Mouse (Mus musculus): ENCODE measurements around the gene Ppip5k1. TPM values are rescaled to one million over a fixed set of nuclear protein-coding genes. Genes with fewer than 3 reads are reported as not detected.
"Not testable (repeated sequence)": the region's sequence is repeated elsewhere in the genome, so short reads cannot be mapped to it uniquely, and the experiment has no call there.

Gene Ppip5k1
- total RNA-seq (2014; fragmentation: Nextera tagmentation) (8.4 and 14.2 TPM in 2 replicates), total RNA-seq (2017) (8.2 and 10.1 TPM in 2 replicates)

DNA sequence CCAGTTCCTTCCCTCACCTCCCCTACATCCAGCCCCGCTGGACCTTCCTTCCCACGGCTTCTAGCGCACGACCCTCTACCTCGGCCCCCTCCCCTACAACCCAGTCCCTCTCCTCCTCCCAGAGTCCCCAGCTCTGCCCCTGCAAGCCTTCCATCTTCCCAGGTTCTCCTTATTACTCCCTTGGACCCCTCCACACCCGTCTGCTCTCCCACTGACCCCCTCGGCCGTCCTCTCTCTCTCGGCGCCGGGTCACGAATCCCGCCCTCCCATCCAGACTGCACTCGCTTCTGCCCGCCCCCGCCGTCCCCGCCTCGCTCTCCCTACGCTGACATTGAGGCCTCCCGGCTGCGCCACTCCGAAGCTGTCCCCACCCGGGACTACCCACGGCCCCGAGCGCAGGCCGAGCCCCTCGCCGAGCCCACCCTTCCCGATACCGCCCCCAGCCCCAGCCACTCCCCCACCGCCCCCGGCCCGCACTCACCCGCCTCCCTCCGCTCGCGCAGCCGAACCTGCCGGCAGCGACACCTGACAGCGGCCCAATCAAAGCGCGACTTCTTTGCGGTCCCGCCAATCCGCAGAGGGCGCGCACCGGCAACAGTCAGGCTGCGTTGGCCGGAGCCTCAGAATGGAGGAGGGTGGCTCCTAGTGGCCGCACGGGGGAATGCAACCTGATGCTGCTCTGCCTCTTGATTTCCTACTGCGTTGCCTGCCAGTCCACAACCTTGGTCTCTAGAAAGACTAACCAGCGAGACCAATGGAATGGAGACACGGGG is at the start of gene Ppip5k1:
Gene Ppip5k1 (minus strand): TSS at position 577 of the 773 bp plus-strand sequence.
- ATAC-seq (replicated peaks; ENCODE audit: low FRiP score, low TSS enrichment, poor library complexity, severe bottlenecking) = peak; percentile 98

DNA sequence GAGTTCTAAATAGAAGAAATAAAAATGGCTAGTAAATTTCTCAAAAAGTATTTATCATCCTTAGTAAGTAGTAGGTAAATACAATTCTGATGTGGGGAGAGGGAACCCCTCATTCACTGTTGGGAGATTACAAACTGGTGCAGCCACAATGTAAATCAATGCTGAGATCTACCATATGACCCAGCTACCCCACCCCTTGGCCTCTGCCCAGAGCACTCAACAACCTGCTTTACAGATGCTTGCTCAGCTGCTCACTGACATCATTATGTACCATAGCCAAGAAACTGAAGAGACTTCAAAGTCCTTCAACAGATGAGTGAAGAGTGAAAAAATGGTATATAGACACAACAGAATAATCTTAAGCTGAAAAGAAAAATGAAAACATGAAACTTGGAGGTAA is 48.1 kb upstream of the Ppip5k1 start:
- no peak for ATAC-seq (replicated peaks; ENCODE audit: low FRiP score, low TSS enrichment, poor library complexity, severe bottlenecking)

DNA sequence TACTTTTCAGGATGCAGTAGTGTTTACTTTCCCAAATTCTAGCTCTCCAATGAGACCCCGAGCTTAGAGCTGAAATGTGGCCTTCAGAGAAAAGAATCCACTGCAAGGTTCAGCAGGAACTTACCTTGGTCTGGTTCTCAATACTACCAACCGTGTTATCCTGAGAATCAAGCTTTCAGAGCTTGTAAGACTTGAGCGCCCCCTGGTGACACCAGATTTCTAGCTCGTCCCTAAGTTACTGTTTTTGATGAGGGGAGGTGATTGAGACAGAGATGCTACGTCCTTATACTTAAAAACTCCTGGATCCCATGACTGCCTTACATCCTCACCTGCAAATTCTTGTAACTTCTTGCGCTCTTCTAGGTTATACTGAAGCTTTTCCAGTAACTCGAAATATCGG is 41.4 kb upstream of the Ppip5k1 start:
- peak; percentile 75 for ATAC-seq (replicated peaks; ENCODE audit: low FRiP score, low TSS enrichment, poor library complexity, severe bottlenecking)

DNA sequence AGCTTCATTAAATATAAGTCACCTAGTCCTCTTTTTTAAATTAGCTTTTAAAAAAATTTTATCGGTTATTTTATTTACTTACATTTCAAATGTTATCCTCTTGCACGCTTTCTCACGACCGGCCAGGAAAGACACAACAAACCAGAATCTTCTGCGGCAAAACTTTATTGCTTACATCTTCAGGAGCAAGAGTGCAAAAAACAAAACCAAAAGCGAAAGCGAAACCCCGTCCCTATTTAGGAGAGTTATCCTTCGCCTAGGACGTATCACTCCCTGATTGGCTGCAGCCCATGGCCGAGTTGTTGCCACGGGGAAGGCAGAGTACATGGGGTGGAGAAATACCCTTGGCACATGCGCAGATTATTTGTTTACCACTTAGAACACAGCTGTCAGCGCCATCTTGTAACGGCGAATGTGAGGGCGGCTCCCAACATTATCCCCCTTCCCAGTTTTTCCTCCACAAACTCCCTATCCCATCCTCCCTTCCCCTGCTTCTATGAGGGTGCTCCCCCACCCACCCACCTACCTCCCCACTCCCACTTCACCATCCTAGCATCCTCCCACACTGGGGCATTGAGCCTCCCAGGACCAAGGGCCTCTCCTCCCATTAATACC is 31.9 kb upstream of the Ppip5k1 start, which contains the start of gene Strc:
Gene Strc (minus strand): TSS at position 208 of the 615 bp plus-strand sequence.
- ATAC-seq (replicated peaks; ENCODE audit: low FRiP score, low TSS enrichment, poor library complexity, severe bottlenecking) = not testable (repeated sequence)

DNA sequence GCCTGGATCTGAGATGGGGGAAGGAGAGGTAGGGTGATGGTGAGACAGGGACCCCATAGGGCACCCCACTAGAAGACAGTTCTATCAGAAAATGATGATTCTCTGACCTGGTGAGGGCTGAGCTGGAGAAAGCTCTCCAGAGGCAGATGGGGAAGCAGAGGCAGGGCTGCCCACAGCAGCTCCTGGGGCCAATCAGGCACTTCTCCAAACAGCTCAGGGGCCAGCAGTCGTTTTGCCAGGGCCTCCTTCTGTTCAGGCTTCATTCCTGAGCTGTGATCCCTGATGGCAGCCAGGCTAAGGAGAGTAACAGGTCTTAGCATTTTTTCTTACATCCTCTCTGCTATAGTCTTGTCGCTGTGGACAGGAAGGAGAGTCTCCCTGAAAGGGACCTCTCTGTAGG is 19.6 kb upstream of the Ppip5k1 start:
- ATAC-seq (replicated peaks; ENCODE audit: low FRiP score, low TSS enrichment, poor library complexity, severe bottlenecking) = no peak

DNA sequence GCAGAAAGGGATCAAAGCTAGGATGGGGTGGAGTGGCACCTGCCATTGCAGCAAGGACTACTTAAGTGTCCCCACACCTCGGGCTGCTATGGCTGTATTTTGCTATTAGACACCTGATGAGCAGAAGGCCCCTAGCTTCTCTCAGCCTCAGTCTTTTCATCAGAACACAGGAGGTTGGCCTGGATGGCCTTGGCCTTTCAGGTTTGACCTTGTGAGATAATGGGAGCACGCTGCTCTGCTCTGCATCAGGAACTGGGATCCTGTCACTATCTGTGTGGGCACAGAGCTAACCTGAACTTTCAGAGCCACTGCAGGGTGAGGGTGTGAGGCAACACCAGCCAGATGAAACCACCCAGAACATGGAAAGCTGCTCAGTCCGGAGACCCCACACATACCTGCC is 17.1 kb upstream of the Ppip5k1 start:
- ATAC-seq (replicated peaks; ENCODE audit: low FRiP score, low TSS enrichment, poor library complexity, severe bottlenecking) = no peak

DNA sequence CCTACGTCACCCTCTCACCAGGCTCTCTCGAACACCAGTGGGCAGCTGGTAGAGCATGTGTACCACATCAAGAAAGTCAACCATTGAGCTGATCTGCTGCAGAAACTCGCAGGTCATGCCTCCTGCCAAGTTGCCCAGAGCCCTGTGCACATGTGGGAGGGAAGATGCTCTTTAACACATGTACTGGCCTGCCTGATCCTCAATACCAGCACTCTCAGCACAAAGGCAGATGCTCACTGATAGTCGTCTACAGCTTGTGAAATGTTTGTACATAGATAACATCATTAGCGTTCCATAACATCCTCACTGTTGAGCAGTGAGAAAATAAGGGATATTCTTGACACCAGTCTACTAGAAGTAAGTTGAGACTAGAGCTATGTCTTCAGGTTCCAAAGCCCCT is 15.7 kb upstream of the Ppip5k1 start:
- no peak for ATAC-seq (replicated peaks; ENCODE audit: low FRiP score, low TSS enrichment, poor library complexity, severe bottlenecking)

DNA sequence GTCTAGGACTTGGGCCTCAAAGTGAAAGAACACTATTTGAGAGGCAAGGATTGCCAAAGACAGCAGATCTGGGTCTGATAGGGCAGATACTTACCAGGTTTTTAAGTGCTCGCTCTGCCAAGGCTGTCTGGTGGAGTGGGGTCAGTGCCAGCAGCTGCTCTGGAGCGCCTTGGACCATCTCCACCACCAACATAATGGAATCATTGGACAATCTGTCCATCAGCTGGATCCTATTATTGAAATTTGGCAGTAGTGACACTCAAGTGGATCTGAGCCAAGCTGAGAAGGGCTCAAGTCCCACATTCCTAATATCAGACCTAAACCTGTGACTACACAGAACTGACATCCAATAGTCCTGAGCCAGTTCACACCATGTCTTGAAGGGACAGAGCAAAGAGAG is 13.6 kb upstream of the Ppip5k1 start:
- ATAC-seq (replicated peaks; ENCODE audit: low FRiP score, low TSS enrichment, poor library complexity, severe bottlenecking) = no peak

DNA sequence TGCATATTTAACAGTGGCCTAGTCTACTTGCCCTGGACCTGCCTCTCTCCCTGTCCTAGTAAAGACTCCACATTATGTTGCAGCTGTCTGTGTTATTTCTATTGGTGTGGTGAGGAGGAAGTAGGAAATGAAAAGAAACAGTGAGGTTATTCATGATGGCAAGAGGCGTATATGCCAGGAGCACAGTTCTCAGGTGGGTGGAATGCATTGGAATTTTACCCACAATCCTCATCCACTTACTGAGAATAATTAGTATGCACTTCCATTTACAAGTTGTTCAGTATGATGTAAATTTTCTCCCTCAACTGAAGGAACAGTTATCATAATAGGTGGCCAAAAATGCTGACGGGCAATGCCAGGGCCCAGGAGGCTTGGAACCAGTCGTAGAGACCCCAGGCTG is 8.5 kb upstream of the Ppip5k1 start:
- no peak for ATAC-seq (replicated peaks; ENCODE audit: low FRiP score, low TSS enrichment, poor library complexity, severe bottlenecking)

DNA sequence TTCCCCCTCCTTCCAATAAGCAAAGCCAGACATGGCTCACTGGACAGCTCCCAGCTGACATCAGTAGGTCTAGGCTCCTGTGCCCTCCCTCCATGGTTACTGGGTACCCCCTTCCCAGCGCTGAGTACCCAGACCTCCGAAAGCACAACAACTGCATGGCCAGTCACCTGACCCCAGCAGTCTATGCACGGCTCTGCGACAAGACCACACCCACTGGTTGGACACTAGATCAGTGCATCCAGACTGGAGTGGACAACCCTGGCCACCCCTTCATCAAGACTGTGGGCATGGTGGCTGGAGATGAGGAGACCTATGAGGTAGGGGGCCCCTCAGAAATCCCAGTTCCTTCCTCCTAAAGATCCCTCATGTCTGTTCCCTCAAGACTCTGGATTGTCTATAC is 4.3 kb upstream of the Ppip5k1 start:
- ATAC-seq (replicated peaks; ENCODE audit: low FRiP score, low TSS enrichment, poor library complexity, severe bottlenecking) = no peak

DNA sequence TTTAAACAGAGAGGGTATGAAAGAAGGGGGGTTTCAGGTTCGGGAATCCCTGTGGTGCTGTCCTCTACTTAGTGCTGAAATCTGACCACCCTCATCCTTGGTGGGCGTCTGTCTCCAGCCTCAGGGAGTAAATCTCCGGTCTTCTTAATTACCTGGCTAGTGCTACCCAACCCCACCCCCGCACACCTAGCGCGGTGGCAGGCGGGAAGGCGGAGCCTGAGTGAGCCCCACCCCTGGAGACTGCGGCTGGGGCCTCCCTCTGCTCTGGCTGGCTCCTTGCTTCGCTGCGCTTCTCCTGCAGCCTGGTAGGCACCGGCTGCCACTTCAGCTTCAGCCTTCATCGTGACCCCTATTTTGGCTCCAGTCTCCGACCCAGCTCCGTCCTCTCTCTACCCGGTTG is 3.2 kb upstream of the Ppip5k1 start:
- peak; percentile 41 for ATAC-seq (replicated peaks; ENCODE audit: low FRiP score, low TSS enrichment, poor library complexity, severe bottlenecking)

DNA sequence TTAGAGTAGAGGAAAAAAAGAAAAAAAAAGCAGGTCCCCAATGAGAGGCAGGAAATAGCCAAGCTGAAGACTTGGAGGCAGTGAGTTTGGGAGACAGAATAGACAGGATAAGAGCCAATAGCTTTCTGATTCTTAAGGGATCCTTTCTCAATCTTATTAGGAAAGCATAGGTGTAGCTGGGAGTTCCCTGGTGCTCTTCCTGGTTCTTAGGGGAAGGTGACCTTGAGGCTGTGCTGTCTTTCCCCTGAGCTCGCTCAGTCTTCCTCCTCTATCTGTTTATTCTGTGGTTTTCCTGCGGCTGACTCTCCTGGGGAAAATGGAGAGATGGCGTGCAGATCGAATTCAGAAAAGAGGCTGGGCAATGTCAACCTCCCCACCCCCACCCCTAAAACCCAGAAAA is 2.8 kb upstream of the Ppip5k1 start:
- no peak for ATAC-seq (replicated peaks; ENCODE audit: low FRiP score, low TSS enrichment, poor library complexity, severe bottlenecking)

DNA sequence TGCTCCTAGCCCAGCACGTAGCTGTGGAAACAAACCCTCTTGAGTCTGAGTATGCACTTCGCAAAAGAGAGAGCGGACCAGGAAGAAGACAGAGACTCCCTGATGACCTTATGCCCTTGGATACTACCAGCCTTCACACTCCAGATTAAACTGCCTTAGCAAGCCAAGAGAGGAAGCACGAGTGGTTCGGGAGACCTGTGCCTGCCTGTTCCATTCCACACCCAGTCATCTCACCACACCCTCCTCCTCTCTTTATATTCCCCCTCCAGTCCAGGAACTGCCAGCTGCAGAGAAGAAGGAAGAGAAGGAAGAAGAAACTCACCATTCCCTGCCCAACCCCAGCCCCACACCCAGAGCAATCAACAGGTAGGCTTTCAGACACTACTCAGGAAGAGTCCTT is 2.3 kb upstream of the Ppip5k1 start, which contains the start of gene Ckmt1:
Gene Ckmt1 (plus strand): TSS at position 221 of the 400 bp plus-strand sequence.
- no peak for ATAC-seq (replicated peaks; ENCODE audit: low FRiP score, low TSS enrichment, poor library complexity, severe bottlenecking)

DNA sequence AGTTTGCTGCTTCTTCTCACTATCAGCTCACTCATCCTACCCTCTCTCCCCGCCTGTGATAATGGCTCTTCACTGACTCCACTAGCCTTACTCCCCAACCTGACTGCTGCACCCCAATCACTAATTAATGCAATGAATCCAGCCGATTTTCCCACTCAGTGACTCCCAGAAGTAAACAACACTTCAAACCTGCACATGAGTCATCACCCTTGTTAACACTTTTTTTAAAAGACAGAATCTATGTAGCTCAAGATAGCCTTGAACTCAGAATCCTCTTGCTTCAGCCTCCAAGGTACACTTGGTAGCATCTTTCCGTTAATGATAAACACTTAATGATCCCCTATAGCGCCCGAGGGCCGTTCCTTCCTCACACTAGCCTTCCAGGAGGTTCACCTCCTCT is 818 bp downstream of the Ppip5k1 start:
- ATAC-seq (replicated peaks; ENCODE audit: low FRiP score, low TSS enrichment, poor library complexity, severe bottlenecking) = peak; percentile 9; the same call in 1 of the 2 replicates

DNA sequence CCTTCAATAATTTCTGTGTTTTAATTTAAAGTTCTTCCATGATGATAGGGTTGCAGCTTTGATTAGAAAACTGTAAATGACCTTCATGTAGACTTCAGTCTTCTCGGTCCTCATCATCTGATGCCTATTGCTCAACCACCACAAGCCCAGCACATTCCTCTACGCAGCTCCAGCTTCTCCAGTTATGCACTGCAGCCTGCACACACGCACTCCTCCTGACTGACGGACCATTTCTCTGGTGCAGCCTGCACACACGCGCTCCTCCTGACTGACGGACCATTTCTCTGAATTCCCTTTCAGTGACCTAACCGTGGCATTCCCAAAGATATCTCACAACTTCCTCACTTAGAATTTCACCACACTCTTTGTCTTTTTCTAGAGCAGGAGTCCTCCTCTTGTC is 2.0 kb downstream of the Ppip5k1 start:
- ATAC-seq (replicated peaks; ENCODE audit: low FRiP score, low TSS enrichment, poor library complexity, severe bottlenecking) = no peak

DNA sequence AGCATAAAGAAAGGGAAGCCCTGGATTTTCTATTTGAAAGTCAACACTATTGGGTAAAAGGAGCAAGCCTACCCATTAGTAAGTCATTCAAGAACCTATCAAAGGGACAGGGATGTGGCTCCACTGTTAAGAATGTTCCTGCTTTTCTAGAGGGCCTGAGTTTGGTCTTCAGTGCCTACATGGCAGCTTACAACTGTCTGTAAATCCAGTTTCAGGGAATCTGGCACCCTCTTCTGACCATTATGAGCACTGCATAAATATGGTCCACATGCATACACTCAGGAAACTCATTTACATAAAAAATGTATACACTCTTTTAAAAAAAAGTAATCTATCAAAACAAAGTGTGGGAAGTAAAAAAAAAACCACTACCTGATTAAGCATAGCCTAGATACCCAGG is 16.1 kb downstream of the Ppip5k1 start:
- no peak for ATAC-seq (replicated peaks; ENCODE audit: low FRiP score, low TSS enrichment, poor library complexity, severe bottlenecking)

DNA sequence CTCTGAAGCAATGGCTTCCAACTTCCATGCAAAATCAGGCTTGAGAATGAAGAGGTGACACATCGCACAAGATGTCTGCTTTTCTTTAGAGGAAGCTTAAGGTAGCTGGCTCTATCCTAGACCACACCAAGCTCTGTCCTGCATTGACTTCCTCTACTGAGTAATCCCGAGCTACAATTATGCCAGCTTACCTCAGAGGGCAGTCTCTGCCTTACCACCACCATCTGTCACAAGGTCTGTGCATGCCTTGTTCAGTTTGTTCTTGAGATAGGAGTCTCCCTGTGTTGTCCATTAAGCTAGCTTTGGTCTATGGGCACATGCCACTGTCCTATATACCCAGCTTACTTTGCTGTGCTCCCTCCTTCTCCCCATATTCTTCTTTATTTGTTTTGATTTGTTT is 25.7 kb downstream of the Ppip5k1 start:
- no peak for ATAC-seq (replicated peaks; ENCODE audit: low FRiP score, low TSS enrichment, poor library complexity, severe bottlenecking)

DNA sequence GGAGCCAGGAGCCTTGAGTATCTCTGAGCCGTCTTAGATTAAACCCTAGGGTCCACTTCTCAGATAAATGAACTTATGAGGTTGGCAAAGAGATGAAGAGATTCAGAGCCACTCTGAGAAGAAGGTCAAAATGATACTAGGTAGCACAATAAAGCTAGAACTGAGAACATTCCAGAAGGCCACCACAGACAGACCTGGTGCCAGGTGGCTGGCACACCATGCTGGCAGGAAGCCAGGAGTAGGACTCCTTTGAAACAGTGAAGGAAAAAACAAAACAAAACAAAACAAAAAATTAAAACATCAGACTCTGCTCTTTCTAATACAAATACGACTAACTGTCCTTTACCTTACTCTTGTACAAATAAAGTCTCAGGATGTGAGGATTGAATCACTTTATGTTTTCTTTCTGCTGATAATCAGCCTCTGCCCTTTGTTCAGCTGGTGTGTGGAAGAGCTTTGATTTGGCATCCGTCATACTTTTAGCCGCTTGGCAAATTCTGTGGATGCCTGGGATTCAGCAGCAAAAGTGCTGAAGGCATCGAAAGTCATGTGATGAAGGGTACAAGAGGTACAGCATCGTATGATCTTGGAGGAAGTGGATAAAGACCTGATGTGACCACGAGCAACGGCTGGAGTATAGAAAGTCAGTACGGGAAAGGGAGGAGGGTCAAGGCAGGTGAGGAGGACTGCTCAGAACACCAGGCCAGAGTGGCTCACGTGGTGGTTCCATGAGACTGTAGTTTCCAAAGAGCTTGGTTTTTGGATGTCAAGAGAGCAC is 31.3 kb downstream of the Ppip5k1 start:
- no peak for ATAC-seq (replicated peaks; ENCODE audit: low FRiP score, low TSS enrichment, poor library complexity, severe bottlenecking)

DNA sequence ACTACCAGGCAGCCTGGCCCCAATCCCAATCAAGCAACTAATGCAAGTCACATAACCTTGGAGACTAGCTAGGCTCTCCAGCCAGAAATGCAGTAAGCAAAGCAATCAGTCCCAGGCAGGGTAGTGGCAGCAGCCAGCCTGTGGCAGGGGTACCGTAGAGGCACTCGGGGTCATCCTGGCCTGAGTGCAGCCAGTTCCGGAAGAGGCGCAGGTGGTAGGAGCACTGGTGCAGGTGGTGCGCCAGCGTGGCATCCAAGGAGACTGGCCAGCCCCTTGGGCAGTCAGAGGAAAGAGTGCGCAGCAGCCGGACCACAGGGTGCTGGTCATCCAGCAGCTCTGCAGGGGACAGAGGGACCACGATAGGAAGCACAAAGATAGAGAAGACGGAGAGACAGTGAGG is 32.2 kb downstream of the Ppip5k1 start:
- no peak for ATAC-seq (replicated peaks; ENCODE audit: low FRiP score, low TSS enrichment, poor library complexity, severe bottlenecking)

DNA sequence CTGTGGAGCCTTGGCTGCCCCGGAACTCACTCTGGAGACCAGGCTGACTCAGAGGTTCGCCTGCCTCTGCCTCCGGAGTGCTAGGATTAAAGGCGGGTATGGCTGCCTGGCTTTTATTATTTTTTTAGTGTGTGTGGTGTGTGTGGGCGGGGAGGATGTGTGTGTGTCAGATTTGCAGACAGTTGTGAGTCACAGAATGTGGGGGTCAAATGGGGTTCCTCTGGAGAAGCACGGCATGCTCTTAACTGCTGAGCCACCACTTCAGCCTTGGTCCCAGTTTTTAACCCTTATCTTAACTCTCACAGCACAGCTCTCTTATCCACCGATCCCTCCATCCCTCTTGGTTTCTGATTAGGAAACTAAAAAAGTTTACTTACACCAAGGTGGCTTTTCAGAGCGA is 38.9 kb downstream of the Ppip5k1 start:
- peak; percentile 67 for ATAC-seq (replicated peaks; ENCODE audit: low FRiP score, low TSS enrichment, poor library complexity, severe bottlenecking)

All from megakaryocyte-erythroid progenitor cell, adult 5-6 weeks (primary cell).